Mouse (Mus musculus) myocyte (in vitro differentiated cells): ENCODE data around the gene Aup1.

Experiments used
- CEBPB ChIP-seq: IDR thresholded peaks from 2 replicates; pipeline ENCODE4 v1.6.1; 2011; ENCODE audit warnings: mild to moderate bottlenecking, moderate library complexity; ENCODE audit not compliant: poor library complexity, insufficient read depth, severe bottlenecking
- E2F4 ChIP-seq: IDR thresholded peaks from one replicate; pipeline ENCODE4 v1.6.1; 2011; ENCODE audit warnings: mild to moderate bottlenecking, control low read depth, moderate library complexity; ENCODE audit not compliant: insufficient read depth
- MAX ChIP-seq: IDR thresholded peaks from one replicate; pipeline ENCODE4 v1.6.1; 2011; ENCODE audit warnings: low read depth, mild to moderate bottlenecking, control low read depth
- MYOG ChIP-seq, 3 experiments: IDR thresholded peaks; one replicate each; pipeline ENCODE4 v1.6.1; 2011; ENCODE audit warnings: control low read depth in 2 of 3, low read depth in 2 of 3, mild to moderate bottlenecking in 2 of 3; ENCODE audit not compliant: insufficient read length in 2 of 3, control insufficient read depth in 1 of 3, insufficient read depth in 1 of 3
- POLR2A ChIP-seq: IDR thresholded peaks from one replicate; pipeline ENCODE4 v1.6.1; 2011; ENCODE audit warnings: low read depth, mild to moderate bottlenecking, control low read depth, moderate library complexity; ENCODE audit not compliant: insufficient read length
- POLR2AphosphoS2 ChIP-seq: IDR thresholded peaks from one replicate; pipeline ENCODE4 v1.6.1; 2011; ENCODE audit warnings: low read depth, control low read depth; ENCODE audit not compliant: insufficient read length
- REST ChIP-seq: IDR thresholded peaks from one replicate; pipeline ENCODE4 v1.6.1; 2011; ENCODE audit warnings: mild to moderate bottlenecking, control low read depth, moderate library complexity; ENCODE audit not compliant: insufficient read depth, insufficient read length
- SRF ChIP-seq: IDR thresholded peaks from one replicate; pipeline ENCODE4 v1.6.1; 2011; ENCODE audit warnings: low read depth; ENCODE audit not compliant: control insufficient read depth, insufficient read length
- TCF12 ChIP-seq: IDR thresholded peaks from one replicate; pipeline ENCODE4 v1.6.1; 2011; ENCODE audit warnings: mild to moderate bottlenecking, control low read depth; ENCODE audit not compliant: poor library complexity, insufficient read depth, severe bottlenecking

GRCm38 (mm10) chr6:83031921-83032590 lies 22.3 kb upstream of the Aup1 start:
- TF ChIP-seq REST (no peak), POLR2AphosphoS2 (no peak), POLR2A (no peak), SRF (no peak), TCF12 (no peak), MAX (no peak), MYOG (IDR thresholded peaks at IDR 0.05; ENCODE audit: control insufficient read depth in 1 of 3, insufficient read depth in 1 of 3, insufficient read length in 2 of 3, low read depth in 2 of 3) (no peak), CEBPB (no peak), E2F4 (no peak)
